Mouse (Mus musculus) heart, embryonic 10.5 days (tissue): Measurements from ENCODE around the gene Oser1. TPM values are rescaled to one million over a fixed set of nuclear protein-coding genes. Genes with fewer than 3 reads are reported as not detected.
A peak's percentile ranks its signal among the peaks of the same experiment; 100 is the strongest.
"Not testable (repeated sequence)": the region's sequence is repeated elsewhere in the genome, so short reads cannot be mapped to it uniquely, and the experiment has no call there.

Experiments
- DNase-seq: peaks from one replicate; pipeline ENCODE4 v3.0.0-alpha.2; 2017; ENCODE audit warnings: low spot score
- H3K27ac ChIP-seq: fragments of 300-500 bp; sonication (generic); 2 replicates; pipeline ENCODE4 v1.5.1; 2016; ENCODE audit warnings: mild to moderate bottlenecking
- H3K27me3 ChIP-seq: fragments of 300-500 bp; sonication (generic); 2 replicates; pipeline ENCODE4 v1.6.1; 2016; ENCODE audit warnings: mild to moderate bottlenecking; ENCODE audit not compliant: poor library complexity, insufficient read depth, severe bottlenecking
- H3K36me3 ChIP-seq: fragments of 300-500 bp; sonication (generic); 2 replicates; pipeline ENCODE4 v1.6.1; 2016; ENCODE audit warnings: mild to moderate bottlenecking, moderate library complexity
- H3K4me1 ChIP-seq: fragments of 300-500 bp; sonication (generic); 2 replicates; pipeline ENCODE4 v1.6.1; 2016; ENCODE audit warnings: mild to moderate bottlenecking
- H3K4me3 ChIP-seq: fragments of 300-500 bp; sonication (generic); 2 replicates; pipeline ENCODE4 v1.5.1; 2016; ENCODE audit warnings: mild to moderate bottlenecking, moderate library complexity
- H3K9me3 ChIP-seq: fragments of 300-500 bp; sonication (generic); 2 replicates; pipeline ENCODE4 v1.6.1; 2016; ENCODE audit warnings: mild to moderate bottlenecking, moderate library complexity
- WGBS: fragments of 180-500 bp; shearing (Covaris S2); methylation state at CpG from one replicate; pipeline ENCODE4 v1.1.7; 2016; 5-methylcytosine and 5-hydroxymethylcytosine counted together
- polyA plus RNA-seq: library from polyadenylated mRNA; unstranded; fragments of >200 nt; fragmentation: Nextera tagmentation; extraction: Ambion mirVana; gene quantifications from 2 replicates; pipeline ENCODE4 v1.2.1, GENCODE M21; 2016

The Oser1 gene
- polyA plus RNA-seq, 1 experiment from 2014 or later = 74.3 TPM

- H3K9me3 ChIP-seq = not testable (repeated sequence)
- peaks cover 58% of the 10 kb centered on the region for H3K4me1 ChIP-seq
Measured at GRCm38 (mm10) chr2:163461307-163461706, 36.8 kb upstream of the Oser1 start.

DNA sequence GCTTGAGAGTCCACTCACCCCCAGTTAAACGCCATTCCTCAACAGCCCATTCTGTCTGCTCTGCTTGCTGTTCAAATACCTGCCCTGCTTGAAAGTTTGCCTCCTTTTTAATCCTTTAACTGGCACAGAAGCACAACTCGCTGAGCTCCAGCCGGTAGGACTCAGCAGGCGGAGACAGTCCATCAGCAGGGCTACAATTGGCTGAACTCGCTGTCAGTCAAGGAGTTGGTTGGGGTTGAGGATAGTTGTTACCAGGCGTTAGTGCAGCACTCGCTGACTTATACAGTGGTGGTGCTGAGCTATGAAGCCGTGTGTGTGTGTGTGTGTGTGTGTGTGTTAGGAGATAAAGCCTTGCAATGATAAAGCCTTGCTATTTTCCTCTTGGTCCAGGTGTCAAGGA, 36.1 kb upstream of the Oser1 start:
- peaks cover 52% of the 10 kb centered on the region for H3K4me1 ChIP-seq
- H3K27me3 ChIP-seq = peaks cover 31% of the 10 kb centered on the region
- no peaks in the 10 kb centered on the region for H3K9me3 ChIP-seq
- 90% methylated on average over 8 of the region's 8 CpGs for whole genome bisulfite sequencing
- DNase-seq = no peak
- H3K27ac ChIP-seq = no peak overlapping the region
- no peaks in the 10 kb centered on the region for H3K36me3 ChIP-seq
- no peak overlapping the region for H3K4me3 ChIP-seq

More at GRCm38 (mm10) chr2:163461307-163461706, 36.8 kb upstream of the Oser1 start:
- not testable (repeated sequence) for DNase-seq, H3K4me3 ChIP-seq, H3K36me3 ChIP-seq, H3K27ac ChIP-seq
- WGBS = 90% methylated on average over 9 of the region's 9 CpGs
- peaks cover 31% of the 10 kb centered on the region for H3K27me3 ChIP-seq

DNA sequence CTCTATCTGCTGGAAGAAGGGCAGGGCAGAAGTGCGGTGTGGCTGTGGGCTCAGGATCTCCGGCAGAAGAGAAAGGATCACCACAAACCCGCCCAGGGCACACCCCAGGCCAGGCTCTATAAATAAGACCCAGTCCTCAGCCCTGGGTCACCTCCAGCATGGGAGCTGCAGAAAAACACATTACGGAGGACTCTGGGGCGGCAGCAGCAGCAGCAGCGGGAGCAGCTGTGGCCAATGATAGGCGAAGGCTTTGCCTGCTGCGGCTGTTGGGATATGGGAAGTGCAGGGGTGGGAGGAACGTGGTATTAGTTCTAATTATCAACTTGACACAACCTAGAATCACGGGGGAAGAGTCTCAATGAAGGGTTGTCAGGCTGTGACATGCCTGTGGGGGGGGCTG, 34.9 kb upstream of the Oser1 start:
- Histone ChIP-seq H3K4me3 (no peak overlapping the region; the same call in 1 of the 2 replicates), H3K4me1 (peaks cover 39% of the 10 kb centered on the region), H3K9me3 (no peaks in the 10 kb centered on the region), H3K27me3 (peaks cover 35% of the 10 kb centered on the region), H3K27ac (no peak overlapping the region), H3K36me3 (no peaks in the 10 kb centered on the region)
- DNase-seq = no peak
- WGBS = 28% methylated on average over 10 of the region's 10 CpGs

- Histone ChIP-seq H3K27ac (no peak overlapping the region), H3K4me1 (peaks cover 33% of the 10 kb centered on the region), H3K27me3 (peaks cover 40% of the 10 kb centered on the region), H3K4me3 (no peak overlapping the region; the same call in 1 of the 2 replicates), H3K9me3 (no peaks in the 10 kb centered on the region), H3K36me3 (no peaks in the 10 kb centered on the region)
- no peak for DNase-seq
- 40% methylated on average over 27 of the region's 27 CpGs for WGBS
Measured at GRCm38 (mm10) chr2:163458539-163459265, 34.2 kb upstream of the Oser1 start.

DNA sequence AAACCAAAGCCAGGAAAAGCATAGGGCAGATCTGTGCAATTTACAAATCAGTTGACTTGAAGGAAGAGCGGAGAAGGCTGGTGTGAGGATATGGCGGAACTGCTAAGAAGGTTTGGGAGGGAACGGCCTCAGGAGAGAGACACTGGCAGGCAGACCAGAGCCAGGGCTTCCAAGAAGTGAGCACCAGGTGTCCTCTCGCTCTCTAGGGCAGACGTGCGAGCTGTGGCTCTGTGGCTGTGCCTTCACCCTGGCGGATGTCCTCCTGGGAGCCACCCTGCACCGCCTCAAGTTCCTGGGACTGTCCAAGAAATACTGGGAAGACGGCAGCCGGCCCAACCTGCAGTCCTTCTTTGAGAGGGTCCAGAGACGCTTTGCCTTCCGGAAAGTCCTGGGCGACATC, 28.9 kb upstream of the Oser1 start:
- Histone ChIP-seq H3K27me3 (peaks cover 47% of the 10 kb centered on the region), H3K4me3 (no peak overlapping the region), H3K4me1 (peaks cover 5% of the 10 kb centered on the region), H3K36me3 (no peaks in the 10 kb centered on the region), H3K9me3 (no peaks in the 10 kb centered on the region), H3K27ac (no peak overlapping the region)
- WGBS = 85% methylated on average over 13 of the region's 13 CpGs
- no peak for DNase-seq

DNA sequence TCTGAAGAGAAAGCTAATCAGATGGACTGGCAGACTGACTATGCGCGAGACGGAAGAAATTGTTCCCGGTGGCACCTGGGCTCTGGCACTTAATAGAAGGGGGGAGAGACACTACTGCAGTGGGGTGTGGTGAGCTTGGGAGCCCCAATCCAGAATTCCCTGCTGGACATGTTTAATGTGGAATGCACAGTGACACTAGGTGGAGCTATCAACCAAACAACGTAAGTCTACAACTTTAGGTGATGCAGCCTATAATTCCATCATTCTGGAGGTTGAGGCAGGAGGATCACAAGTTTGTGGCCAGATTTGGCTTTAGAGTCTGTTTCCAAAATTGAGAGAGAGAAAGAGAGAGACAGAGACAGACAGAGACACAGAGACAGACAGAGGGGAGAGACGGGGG, 28.2 kb upstream of the Oser1 start:
- Histone ChIP-seq H3K27me3 (peaks cover 40% of the 10 kb centered on the region), H3K27ac (no peak overlapping the region), H3K4me3 (no peak overlapping the region), H3K36me3 (no peaks in the 10 kb centered on the region), H3K4me1 (peaks cover 4% of the 10 kb centered on the region; the same call in 1 of the 2 replicates), H3K9me3 (no peaks in the 10 kb centered on the region)
- no peak for DNase-seq
- WGBS = 86% methylated on average over 6 of the region's 6 CpGs

DNA sequence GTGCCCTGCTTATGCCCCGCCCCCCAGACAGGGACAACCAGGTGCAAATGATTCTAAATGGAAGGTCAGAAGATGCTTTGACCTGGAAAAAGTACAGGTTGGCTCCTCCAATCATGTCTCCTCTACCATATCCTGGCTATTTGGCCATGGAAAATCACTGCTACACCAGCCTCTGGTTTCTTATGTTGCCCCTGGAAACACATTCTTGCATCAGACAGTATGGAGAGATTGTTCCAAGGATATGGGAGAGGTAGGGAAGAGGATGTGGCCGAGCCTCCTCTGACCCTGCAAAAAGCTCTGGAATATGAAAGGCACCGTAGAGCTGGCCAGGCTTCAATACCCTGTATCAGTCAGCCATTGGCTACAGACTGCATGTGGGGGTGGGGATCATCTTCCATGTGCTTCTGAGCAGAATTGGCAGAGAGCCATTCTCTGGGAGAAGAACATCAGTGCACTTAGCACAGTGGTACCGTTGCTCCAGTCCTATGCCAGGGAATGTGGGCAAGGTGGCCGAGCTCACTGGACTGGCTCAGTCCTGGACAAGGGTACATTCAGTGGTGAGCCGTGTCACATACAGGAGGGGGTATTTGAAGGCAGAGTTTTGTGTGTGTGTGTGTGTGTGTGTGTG, 26.3 kb upstream of the Oser1 start:
- Histone ChIP-seq H3K27ac (no peak overlapping the region), H3K4me1 (peaks cover 4% of the 10 kb centered on the region), H3K36me3 (no peaks in the 10 kb centered on the region), H3K4me3 (no peak overlapping the region), H3K9me3 (no peaks in the 10 kb centered on the region), H3K27me3 (peaks cover 36% of the 10 kb centered on the region; the same call in 1 of the 2 replicates)
- no peak for DNase-seq
- 66% methylated on average over 6 of the region's 6 CpGs for WGBS

GRCm38 (mm10) chr2:163449276-163449675, 24.8 kb upstream of the Oser1 start:
- DNase-seq = no peak
- peaks cover 4% of the 10 kb centered on the region for H3K4me1 ChIP-seq
- H3K27ac ChIP-seq = no peak overlapping the region
- H3K36me3 ChIP-seq = no peaks in the 10 kb centered on the region
- 72% methylated on average over 3 of the region's 3 CpGs for WGBS
- H3K4me3 ChIP-seq = no peak overlapping the region
- peaks cover 32% of the 10 kb centered on the region; the same call in 1 of the 2 replicates for H3K27me3 ChIP-seq
- H3K9me3 ChIP-seq = no peaks in the 10 kb centered on the region

DNA sequence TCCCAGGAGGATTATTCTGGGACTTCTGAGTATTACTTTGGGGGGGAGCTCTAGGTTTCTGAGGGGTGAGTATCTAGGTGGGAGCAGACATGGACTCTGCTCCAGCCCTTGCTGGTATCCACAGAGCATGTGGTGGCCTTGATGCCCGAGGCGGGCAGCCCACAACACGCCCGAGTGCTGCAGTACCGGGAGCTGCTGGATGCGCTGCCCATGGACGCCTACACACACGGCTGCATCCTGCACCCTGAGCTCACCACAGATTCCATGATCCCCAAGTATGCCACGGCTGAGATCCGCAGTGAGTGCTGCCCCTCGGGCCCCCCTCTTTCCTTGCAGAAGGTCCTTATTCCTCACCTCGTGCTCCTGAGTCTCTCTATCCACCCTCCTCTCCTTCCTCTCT, 22.9 kb upstream of the Oser1 start:
- Histone ChIP-seq H3K4me3 (no peak overlapping the region), H3K27me3 (peaks cover 32% of the 10 kb centered on the region; the same call in 1 of the 2 replicates), H3K9me3 (no peaks in the 10 kb centered on the region), H3K27ac (no peak overlapping the region), H3K4me1 (peaks cover 4% of the 10 kb centered on the region), H3K36me3 (no peaks in the 10 kb centered on the region)
- no peak for DNase-seq
- 73% methylated on average over 12 of the region's 12 CpGs for WGBS

DNA sequence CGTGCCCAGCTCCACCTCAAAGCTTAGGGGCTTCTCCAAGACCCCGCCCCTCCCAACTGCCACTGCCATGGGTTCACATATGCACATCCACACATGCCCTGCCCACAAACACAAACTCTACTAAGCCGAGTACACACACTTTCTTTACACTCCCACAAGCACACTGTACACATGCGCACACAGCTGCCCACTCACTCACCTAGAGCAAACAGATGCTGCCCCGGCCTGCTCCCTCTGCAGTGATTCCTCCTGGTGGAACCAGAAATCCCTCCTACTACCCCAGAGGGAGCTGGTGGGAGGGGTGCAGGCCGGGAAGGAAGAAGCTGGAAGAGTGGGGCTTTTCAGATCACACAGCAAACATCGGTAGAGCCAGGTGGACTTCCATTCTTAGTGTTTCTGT, 19.5 kb upstream of the Oser1 start:
- 61% methylated on average over 7 of the region's 7 CpGs for WGBS

DNA sequence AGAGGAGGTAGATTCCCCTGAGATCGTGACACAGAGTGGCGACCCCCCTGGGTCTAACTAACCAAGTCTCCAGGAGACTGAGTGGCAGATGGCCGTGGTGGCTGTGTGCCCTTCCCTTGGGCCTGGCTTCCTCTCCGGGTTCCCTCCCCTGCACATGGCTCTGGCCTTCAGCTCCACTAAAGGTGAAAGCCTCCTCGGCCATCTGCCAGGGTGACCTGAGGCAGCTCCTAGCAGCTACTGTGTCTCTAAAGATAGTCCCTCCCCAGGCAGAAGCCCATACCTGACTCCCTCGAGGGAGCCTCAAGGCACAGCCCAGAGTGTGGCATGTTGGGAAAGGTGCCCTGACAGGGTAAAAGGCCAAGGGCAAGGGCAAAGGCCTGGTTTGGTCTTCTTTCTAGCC, 19.0 kb upstream of the Oser1 start:
- no peaks in the 10 kb centered on the region for H3K9me3 ChIP-seq
- DNase-seq = no peak

More for the DNA sequence above, 19.5 kb upstream of the Oser1 start:
- Histone ChIP-seq H3K4me3 (no peak overlapping the region), H3K4me1 (peaks cover 4% of the 10 kb centered on the region), H3K9me3 (no peaks in the 10 kb centered on the region), H3K27me3 (peaks cover 26% of the 10 kb centered on the region), H3K27ac (no peak overlapping the region), H3K36me3 (no peaks in the 10 kb centered on the region)
- DNase-seq = no peak

GRCm38 (mm10) chr2:163439488-163439887, 15.0 kb upstream of the Oser1 start:
- Histone ChIP-seq H3K27me3 (peaks cover 46% of the 10 kb centered on the region), H3K4me3 (no peak overlapping the region), H3K36me3 (no peaks in the 10 kb centered on the region), H3K4me1 (peaks cover 9% of the 10 kb centered on the region), H3K9me3 (no peaks in the 10 kb centered on the region), H3K27ac (no peak overlapping the region)
- WGBS = 38% methylated on average over 1 of the region's 1 CpGs
- DNase-seq = no peak

More for the DNA sequence above, 19.0 kb upstream of the Oser1 start:
- Histone ChIP-seq H3K4me3 (no peak overlapping the region), H3K27ac (no peak overlapping the region), H3K4me1 (peaks cover 7% of the 10 kb centered on the region), H3K27me3 (peaks cover 31% of the 10 kb centered on the region), H3K36me3 (no peaks in the 10 kb centered on the region)
- 50% methylated on average over 6 of the region's 6 CpGs for WGBS

DNA sequence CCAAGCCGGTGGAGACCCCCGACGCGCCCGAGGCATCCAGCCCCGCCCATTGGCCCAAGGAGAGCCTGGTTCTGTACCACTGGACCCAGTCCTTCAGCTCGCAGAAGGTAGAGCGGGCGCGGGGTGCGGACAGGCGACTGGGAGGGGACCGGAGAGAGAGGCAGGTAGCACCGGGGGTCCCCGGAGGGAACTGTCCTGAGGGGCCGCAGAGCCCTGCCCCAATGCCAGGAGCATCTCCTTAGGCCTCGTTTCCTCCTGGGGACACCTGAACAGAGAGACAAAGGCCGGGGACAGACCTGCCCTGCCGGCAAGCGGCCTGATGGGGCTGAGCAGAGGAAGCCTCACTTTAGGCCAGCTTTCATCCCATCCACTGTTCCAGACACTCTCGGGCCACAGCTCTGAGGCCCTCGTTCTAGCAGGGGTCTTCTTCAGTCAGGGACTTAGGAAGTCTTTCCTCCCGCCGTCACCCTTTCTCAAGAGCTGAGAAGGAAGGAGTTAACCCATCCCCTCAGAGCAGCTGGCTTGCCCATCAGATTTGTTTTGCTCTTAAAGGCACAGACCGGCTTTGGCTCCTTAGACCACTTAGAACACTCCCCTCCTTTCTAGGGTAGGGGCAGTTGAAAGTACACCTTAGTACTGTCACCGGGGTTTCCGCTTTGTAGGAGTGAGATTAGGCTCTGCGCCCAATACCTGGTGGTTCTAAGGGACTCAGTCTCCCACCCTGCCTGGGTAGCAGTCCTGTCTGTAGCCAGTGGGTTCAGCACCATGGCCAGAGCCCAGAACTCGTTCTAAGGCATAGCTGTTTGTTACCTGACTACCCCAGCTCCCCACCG, 14.3 kb upstream of the Oser1 start:
- Histone ChIP-seq H3K27ac (peak overlapping the region; percentile 25; the same call in 1 of the 2 replicates), H3K36me3 (no peaks in the 10 kb centered on the region), H3K9me3 (no peaks in the 10 kb centered on the region), H3K4me3 (peak overlapping the region; percentile 52), H3K27me3 (peaks cover 42% of the 10 kb centered on the region), H3K4me1 (peaks cover 9% of the 10 kb centered on the region)
- DNase-seq = peak; percentile 84
- 3% methylated on average over 30 of the region's 30 CpGs for WGBS
